Mouse (Mus musculus): ENCODE data around the gene Wdr95.
A peak's percentile ranks its signal among the peaks of the same experiment; 100 is the strongest.

Gene Wdr95

DNA sequence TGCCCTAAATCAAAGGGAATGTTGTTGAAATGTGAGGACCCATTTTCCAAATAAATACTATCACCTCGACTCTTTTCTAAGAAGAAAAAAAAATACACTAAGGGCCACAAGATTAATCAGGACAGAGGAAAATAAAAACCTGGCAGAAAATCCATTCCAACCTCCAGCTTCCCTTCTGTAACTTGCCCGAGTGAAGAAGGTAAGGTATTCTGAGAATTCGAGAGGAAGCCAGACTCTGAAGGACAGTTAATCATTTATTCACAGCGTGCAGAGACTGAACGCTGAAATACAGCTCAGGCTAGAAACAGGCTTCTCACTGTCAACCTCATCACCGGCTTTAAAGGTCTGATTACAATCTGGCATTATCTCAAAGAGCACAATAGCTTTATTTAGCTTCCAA lies 94.2 kb downstream of the Wdr95 start:
- DNase-seq (ENCODE audit: low read depth, low spot score): no peak

DNA sequence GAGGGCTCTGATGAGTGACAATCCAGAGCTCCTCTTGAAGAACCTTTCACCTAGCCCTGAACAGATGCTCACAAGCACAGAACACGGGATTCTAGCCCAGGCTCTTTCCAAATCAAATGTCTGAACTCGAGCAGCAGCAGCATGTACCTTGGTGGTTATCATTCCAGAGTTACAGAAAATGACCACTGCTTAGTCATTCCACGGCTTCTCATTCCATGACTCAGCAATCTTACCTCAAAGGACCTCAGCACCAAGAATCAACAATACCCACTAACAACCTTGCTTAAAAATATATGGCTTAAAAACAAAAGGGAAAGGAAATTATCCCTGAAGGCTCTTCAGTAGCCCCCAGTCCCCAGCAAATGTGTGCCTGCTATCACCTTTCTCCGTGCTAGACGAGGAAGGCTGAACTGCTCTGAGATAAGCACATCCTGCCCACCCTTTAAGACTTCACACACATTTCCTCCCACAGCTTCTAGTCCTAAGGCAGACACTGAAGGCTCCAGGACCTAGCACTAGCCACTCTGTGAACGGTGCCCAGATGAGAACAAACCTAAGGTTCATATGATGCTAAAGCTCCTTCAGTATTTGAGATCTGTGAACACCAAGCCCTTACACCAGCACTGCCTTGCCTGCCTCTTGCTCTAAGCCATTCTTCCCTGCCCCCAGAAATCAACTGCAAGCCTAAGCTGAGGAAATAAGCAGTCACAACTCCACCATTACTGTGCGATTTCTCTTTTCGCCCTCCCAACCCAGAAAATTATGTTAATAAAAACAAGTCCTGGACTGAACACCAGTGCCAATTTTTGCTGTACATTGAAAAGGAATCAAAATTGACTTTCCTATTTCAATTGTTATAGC lies 95.6 kb downstream of the Wdr95 start:
- DNase-seq (ENCODE audit: low read depth, low spot score): no peak

DNA sequence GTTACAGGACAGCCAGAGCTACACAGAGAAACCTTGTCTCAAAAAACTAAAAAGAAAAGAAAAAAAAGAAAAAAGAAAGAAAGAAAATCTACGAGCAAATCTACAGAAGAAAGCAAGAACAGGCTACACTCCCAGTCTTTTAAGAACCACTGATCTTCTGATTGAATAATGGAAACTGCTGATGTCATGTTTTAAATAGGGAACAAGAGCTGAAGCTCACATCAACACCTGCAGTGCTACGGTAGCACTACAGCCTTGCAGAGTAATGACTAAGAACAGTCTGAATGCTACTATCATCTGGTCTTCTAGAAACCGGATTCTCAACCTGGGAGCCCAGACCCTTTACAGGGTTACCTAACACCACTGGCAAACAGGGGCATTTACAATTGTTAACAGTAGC lies 97.1 kb downstream of the Wdr95 start:
- no peak for DNase-seq (ENCODE audit: low read depth, low spot score)

DNA sequence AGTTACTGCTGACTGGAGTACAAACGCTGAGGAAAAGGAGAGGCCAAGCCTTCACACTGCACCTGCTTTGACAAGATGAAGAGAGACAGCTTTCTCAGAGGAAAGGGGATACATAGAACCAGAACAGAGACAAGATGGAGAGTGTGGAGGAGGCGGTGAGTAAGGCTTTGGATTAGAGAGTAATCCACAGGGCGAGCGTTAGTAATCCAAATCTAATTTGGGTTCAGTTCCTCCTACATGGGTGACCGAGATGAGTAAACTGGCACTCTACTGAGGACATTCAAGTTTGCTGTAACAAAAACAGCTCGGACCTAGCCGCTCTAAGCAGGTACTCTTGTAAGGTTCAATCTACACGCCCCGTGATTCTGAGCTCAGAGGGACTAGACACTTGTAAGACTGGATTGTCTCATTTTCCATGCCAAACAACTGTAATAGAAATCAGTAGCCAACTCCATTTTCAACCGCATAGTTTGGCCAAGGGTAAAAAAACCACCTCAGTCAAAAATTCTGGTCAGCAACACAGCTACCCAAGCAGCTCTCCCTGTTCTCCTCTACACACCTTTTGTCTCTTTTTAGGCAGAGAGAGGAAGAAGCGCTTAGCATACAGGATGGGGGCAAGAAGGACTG lies 106.0 kb downstream of the Wdr95 start:
- DNase-seq (ENCODE audit: low read depth, low spot score): peak; percentile 21

DNA sequence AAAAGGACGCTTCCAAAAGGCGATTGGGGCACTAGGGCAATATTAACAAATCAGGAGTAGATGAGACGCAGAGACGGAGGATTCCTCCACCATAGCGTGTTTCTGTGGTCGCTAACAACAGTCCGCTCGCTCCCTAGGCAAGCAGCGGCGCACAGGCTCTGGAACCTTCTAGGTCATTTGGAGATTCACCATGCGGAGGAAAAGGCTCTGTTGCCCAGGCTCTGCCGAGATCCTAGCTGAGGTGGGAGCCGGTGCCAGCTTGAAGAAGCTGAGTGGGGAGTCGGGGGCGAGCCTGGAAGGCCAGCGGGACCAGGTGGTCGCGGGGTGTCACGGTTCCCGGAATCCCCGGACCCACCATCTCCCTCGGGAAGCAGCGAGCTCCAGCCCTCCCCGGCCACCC lies 107.1 kb downstream of the Wdr95 start:
- peak; percentile 55 for DNase-seq (ENCODE audit: low read depth, low spot score)

DNA sequence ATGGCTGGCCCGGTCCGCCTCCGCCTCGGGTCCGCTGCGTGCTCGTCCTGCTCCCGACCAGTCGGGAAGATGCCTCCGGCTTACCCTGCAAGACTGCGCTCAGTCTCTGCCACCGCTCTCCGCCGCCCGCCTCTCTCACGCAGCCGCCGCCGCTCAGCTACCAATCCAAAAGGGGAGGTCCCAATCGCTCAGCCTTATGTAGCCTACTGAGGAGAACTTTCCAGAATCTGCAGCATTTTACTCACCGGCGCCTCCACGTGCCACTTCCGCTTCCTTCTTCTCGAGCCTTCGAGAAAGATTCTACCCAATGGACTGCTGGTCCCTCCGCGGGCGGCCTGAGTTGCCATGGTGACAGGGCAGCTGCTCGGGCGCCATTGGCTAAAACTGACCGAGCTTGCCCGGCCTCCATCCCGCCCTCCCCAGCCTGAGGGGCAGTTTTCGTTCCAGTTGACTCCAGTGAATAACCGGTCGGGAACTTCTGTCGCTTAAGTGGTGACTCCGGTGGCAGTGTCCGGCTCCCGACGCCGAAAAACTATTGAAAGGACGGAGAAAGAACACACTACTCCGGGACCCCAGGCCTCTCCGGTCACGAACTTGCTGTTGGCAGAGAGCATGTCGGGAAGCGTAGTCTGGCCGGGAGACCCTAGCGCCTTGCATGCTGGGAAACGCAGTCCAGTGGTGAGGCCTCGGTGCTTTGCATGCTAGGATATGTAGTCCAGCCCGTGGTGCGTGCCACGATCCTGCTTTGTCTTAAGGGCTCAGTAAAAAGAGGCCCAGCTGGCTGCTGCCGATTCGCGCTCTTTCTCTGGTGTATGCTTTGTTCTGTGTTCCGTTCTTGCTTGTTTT lies 107.8 kb downstream of the Wdr95 start, which contains the start of gene Hsph1:
Gene Hsph1 (minus strand): TSS at position 302 of the 846 bp plus-strand sequence.
- DNase-seq (ENCODE audit: low read depth, low spot score): peak; percentile 99

DNA sequence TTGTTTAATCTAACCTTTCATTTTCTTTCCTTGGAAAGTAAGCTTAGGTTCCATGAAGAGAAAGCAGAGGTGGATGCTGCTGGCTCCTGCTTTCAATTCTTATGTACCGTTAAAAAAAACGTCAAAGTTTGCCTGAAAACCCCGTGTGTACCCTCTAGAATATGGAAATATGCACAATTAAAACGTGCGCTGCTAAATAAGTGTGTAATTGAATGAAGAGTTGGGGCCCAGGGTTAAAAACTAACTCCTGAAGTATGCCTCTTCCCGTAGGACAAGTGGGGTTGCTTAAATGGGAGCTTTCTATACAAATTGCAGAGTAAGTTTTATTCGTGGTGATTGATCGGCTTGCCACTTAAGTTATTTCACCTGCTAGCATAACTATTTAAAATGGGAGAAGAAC lies 108.8 kb downstream of the Wdr95 start:
- no peak for DNase-seq (ENCODE audit: low read depth, low spot score)

DNA sequence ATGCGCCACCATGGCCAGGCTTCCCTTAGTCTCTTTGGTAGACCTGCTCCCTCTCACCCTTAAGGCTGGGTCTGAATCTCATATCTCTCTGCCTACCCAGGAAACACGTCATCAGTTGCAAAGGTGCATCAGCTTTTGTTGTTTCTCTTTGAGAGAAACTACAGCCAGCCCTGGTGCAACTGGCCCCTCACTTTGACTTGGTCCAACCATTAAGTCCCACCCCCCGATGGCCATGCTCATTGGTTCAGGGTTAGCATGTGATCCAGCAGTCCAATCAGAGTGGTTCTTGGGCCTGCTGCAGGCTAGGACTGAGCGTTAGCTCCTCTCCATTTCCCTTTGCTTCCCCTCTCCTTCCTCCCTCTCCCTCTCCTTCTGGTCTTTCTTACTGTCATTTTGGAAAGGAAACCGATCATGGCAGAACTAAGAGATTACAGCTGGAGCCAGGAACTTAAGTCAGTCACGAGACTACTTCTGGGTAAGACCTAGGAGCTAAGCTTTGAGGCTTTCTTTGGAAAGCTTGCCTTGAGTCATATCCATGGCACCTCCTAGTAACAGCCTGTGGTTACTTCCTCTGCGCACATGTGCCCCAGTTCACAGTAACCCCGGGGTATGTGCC lies 112.9 kb downstream of the Wdr95 start:
- DNase-seq (ENCODE audit: low read depth, low spot score): no peak

DNA sequence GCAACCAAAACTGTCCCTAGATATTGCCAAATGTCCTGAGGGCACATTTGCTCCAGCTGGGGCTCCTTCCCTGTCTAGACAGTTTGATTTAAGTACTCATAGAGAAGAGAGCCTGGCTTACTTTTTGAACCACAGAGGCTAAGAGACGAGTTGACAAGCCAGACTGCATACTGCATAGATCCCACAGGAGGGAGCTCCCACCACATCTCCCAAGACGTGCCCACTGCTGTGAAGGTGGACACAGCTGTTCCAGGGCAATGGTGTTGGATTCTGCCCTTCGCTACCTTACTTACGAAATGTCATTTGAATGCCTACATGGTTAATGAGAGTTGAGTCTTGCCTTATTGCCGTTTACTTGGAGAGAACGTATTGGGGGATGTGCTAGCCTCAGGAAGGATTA lies 113.9 kb downstream of the Wdr95 start:
- DNase-seq (ENCODE audit: low read depth, low spot score): no peak

DNA sequence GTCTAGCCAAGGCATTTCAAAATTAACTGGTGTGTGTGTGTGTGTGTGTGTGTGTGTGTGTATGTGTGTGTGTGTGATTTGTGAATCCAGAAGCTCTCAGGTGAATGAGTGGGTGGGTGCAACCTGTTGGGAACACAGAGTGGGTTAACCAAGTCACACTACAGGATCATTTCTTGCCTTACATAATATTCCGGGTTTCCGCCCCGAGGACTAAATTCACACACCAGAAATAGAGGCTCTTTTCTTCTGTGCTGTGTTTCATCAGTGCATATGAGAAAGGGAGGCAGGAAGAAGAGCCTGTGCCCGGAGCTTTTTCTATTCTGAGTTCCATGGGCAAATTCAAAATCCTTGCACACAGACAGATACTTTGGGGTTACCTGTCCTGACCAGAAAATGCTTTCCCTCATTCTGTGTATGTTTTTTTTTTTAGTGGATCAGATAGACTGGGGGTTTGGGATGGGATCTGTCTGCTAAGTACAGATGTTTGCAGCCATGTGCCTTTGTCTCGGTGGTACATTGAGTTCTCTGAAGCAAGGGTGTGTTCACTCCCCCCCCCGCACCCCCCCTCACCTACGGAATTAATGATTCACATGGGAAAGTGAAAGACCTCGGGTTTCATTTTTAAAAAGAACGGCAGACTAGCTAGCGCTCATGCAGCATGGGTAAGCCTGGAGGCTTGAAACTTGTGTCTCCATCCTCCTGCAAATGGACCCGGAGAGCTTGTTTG lies 114.5 kb downstream of the Wdr95 start:
- DNase-seq (ENCODE audit: low read depth, low spot score): no peak

DNA sequence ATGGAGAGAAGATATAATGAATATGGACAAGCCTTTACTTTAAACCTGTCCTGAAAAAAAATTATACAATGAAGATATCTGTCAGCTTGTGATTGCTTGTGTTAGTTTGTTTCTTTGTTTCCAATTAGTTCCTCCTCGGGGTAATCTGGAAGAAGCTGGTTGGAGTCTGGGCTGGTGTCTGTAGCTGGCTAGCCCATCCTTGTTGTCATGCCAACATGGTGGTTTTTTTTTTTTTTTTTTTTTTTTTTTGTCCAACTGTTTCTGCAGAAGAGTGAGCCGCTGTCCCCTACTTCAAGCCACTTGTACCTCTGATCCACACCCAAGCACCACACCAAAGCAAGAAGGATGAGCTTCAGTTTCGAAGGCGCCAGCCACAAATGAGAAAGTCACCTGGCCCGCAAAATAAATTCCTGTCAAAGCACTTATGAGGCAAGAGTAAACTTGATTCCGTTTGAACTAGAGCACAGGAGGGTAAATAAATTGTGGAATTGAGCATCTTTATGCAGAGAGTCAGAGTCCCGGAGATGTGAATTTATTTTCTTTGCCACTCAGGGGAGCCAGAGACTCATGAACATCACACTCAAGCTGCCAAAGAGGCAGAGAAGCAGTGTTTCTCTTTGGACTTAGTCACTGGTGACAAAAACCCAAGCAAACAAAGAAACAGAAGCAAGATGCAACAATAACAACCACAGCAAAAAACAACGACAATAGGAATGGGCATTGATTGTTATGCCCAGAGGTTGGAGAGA lies 119.1 kb downstream of the Wdr95 start:
- no peak for DNase-seq (ENCODE audit: low read depth, low spot score)

DNA sequence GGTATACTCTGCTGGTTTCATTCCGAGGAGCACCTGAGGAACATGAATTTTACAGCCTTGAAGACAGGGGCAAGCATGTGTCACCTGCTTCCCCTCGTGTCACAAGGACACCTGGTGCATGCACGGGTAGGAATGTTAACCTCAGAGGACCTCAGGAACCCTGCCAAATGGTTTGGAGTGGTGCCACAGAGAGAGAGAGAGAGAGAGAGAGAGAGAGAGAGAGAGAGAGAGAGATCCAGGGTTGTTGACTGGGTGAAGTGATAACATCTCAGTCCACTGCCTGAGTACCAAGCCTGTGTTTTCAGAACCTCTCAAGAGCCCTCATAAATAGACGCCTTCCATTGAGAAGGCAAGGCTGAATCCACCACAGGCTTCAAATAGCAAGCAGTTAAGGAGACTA lies 119.7 kb downstream of the Wdr95 start:
- DNase-seq (ENCODE audit: low read depth, low spot score): no peak

DNA sequence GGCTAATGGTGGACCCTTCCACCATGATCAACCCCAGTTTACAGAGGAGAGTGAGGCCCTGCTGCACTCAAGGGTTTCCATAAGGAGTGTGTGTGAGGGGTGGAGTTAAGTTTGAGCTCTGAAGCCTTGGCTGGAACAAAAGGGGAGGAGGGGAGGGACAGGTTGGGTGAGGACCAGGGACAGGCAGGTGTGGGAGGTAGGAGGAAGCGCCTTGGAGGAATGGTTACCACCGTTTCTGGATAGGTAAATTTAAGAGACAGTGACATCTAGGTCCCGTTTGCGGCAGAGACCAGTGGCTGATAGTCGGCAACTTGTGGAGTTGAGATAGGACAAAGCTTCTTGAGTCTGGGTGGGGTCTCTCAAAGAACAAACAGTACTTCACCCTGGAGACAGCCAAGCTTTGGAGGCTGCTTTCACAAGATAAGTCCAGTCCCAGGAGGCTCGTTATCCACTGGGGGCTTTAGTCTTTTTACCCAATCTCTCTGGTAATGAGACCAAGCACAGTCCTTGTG lies 120.5 kb downstream of the Wdr95 start:
- DNase-seq (ENCODE audit: low read depth, low spot score): no peak

DNA sequence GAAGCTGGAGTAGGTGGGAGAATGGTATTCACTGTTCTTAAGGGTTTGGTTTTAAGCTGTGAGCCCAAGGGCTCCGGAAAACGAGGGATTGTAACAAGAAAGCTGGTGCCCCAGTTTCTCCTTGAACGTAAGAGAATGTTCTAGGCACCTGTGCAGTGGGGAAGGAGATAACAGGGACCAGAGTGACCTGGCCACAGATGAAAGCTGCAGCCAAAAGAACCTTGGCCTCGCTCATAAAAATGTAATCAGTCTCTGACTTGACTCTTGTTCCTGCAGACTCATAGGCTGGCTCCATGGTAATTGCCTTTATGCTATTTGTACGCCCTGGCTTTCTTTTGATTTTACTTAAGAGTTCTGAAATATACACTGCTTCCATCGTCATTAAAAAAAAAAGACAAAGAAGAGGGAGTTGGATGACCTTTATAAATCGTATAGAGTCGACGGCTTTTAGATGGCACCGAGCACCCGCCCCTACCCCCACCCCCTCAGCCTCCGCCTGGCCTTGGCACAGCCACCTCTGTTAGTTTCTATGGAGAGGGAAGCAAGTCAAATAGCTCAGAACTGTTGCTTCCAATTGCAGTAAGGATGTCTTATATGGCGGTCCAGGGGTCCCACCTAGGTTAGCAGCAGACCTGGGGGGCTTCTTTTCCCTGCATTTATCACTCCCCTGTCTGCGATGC lies 121.2 kb downstream of the Wdr95 start:
- no peak for DNase-seq (ENCODE audit: low read depth, low spot score)

DNA sequence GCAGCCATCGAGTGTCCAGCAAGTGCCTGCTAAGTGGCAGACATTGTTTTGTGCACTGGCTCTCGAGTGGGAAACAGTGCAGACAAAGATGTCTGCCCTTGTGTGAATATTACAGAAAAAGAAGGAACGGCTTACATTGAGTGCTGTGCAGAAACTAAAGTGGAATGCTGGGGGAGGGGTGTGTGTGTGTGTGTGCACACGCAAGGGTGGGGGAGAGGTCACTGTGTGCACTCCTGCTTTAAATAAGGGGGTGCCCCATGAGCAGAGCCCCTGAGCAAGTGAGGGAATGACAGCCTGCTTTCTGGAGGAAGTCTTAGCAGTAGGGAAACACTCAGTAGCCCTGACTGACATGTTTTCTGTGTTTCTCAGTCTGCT lies 121.7 kb downstream of the Wdr95 start:
- no peak for DNase-seq (ENCODE audit: low read depth, low spot score)

DNA sequence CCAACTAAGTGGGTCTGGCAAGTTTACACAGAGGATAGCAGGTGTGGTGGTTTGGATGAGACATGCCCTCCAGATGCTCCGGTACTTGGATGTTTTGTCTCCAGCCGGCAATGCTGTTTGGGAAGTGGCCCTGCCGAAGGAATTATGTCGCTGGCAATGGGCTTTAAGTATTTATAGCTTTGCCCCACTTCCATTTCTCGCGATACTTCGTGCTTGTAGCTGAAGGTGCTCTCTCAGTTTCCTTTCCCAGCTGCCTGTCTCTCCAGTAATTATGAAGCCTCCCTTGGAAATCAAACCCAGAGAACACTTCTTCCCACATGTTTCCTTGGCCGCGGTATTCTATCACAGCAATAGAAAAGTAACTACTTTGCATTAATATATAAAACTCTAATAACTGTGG lies 127.2 kb downstream of the Wdr95 start:
- DNase-seq (ENCODE audit: low read depth, low spot score): no peak

DNA sequence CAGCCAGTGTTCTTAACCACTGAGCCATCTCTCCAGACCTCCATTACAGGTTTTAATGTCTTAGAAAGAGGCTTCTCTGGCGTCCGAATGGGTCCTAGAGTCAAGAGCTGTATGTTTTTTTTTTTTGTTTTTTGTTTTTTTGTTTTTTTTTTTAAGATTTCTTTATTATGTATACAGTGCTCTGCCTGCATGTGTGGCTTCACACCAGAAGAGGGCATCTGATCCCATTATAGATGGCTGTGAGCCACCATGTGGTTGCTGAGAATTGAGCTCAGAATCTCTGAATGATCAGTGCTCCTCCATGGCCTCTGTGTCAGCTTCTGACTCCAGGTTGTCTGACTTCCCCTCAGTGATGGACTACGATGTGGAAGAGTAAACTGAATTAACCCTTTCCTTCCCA lies 129.5 kb downstream of the Wdr95 start:
- no peak for DNase-seq (ENCODE audit: low read depth, low spot score)

DNA sequence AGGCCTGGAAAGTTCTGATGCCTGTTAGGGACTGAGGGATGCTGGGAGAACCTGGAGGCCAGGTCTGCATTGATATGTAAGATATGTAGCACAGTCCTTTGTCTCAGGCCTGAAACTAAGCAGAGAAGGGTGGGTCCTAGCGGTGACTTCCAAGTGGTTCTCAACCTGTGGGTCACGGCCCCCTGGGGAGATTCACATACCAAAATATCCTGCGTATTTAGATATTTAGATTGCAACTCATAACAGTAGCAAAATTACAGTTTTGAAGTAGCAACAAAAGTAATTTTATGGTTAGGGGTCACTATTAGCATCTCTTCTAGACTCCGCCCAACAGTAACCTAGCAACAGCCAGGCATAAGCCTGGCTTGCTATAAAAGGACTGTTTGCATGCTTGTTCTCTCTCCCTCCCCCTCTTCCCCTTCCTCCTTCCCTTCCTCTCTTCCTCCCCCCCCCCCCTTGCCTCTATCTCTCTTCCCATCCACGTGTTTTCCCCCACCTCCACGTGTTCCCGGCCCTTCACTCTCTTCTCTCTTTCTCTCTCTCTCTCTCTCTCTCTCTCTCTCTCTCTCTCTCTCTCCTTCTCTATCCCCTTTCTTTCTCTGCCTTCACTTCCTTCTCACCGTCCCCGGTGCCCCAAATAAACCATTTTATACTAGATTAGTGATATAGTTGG lies 130.4 kb downstream of the Wdr95 start:
- no peak for DNase-seq (ENCODE audit: low read depth, low spot score)

DNA sequence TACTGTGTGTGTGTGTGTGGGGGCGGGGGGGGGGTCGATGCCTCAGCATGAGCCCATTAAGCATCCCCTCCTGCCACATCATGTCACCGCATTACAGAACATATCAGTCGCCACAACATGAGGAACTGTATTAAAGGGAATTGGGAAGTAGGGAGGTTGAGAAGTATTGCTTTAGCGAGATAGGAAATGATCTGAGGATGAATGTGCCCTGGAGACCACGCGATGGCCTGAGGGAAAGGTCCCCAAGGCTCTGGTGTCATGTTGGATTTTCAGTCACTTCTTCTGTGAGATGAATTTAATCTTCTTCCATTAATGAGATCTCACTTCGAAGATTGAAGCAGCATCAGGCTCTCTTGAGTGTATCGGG lies 130.9 kb downstream of the Wdr95 start:
- no peak for DNase-seq (ENCODE audit: low read depth, low spot score)
